Mouse (Mus musculus): ENCODE measurements at regions not wholly inside any gene's neighbourhood (a gene's known extent, or its start where the extent isn't known, plus 50 kb on each side); places are given as distances from the start of the nearest gene placed in this dataset.

- no peak for DNase-seq (ENCODE audit: low read depth)
- TF ChIP-seq POLR2A (IDR thresholded peaks at IDR 0.05; ENCODE audit: borderline replicate concordance, extremely low read depth, insufficient read depth, insufficient read length, poor library complexity, severe bottlenecking): no peak
- TF ChIP-seq CTCF (IDR thresholded peaks at IDR 0.05; ENCODE audit: borderline replicate concordance, extremely low read depth, insufficient read depth, insufficient read length): no peak
Measured at GRCm38 (mm10) chr4:153670216-153670615, 187.6 kb upstream of the Ajap1 start.

GRCm38 (mm10) chr4:153675431-153675830, 192.8 kb upstream of the Ajap1 start:
- no peak for DNase-seq (ENCODE audit: low read depth)
- TF ChIP-seq POLR2A (IDR thresholded peaks at IDR 0.05; ENCODE audit: borderline replicate concordance, extremely low read depth, insufficient read depth, insufficient read length, poor library complexity, severe bottlenecking): no peak
- no peak for TF ChIP-seq CTCF (IDR thresholded peaks at IDR 0.05; ENCODE audit: borderline replicate concordance, extremely low read depth, insufficient read depth, insufficient read length)

GRCm38 (mm10) chr4:153679151-153679550, 196.5 kb upstream of the Ajap1 start:
- DNase-seq (ENCODE audit: low read depth): peak; percentile 26

GRCm38 (mm10) chr4:153688441-153688840, 205.8 kb upstream of the Ajap1 start:
- no peak for DNase-seq (ENCODE audit: low read depth)
- no peak for TF ChIP-seq POLR2A (IDR thresholded peaks at IDR 0.05; ENCODE audit: borderline replicate concordance, extremely low read depth, insufficient read depth, insufficient read length, poor library complexity, severe bottlenecking)
- no peak for TF ChIP-seq CTCF (IDR thresholded peaks at IDR 0.05; ENCODE audit: borderline replicate concordance, extremely low read depth, insufficient read depth, insufficient read length)

More at GRCm38 (mm10) chr4:153679151-153679550, 196.5 kb upstream of the Ajap1 start:
- no peak for TF ChIP-seq POLR2A (IDR thresholded peaks at IDR 0.05; ENCODE audit: borderline replicate concordance, extremely low read depth, insufficient read depth, insufficient read length, poor library complexity, severe bottlenecking)
- TF ChIP-seq CTCF (IDR thresholded peaks at IDR 0.05; ENCODE audit: borderline replicate concordance, extremely low read depth, insufficient read depth, insufficient read length): no peak

GRCm38 (mm10) chr4:153693881-153694280, 211.3 kb upstream of the Ajap1 start:
- TF ChIP-seq POLR2A (IDR thresholded peaks at IDR 0.05; ENCODE audit: borderline replicate concordance, extremely low read depth, insufficient read depth, insufficient read length, poor library complexity, severe bottlenecking): no peak
- TF ChIP-seq CTCF (IDR thresholded peaks at IDR 0.05; ENCODE audit: borderline replicate concordance, extremely low read depth, insufficient read depth, insufficient read length): no peak
- DNase-seq (ENCODE audit: low read depth): no peak

- TF ChIP-seq POLR2A (IDR thresholded peaks at IDR 0.05; ENCODE audit: borderline replicate concordance, extremely low read depth, insufficient read depth, insufficient read length, poor library complexity, severe bottlenecking) (no peak), CTCF (IDR thresholded peaks at IDR 0.05; ENCODE audit: borderline replicate concordance, extremely low read depth, insufficient read depth, insufficient read length) (no peak)
- peak; percentile 82 for DNase-seq (ENCODE audit: low read depth)
Measured at GRCm38 (mm10) chr4:153696426-153697040, 213.9 kb upstream of the Ajap1 start.

GRCm38 (mm10) chr4:153707218-153707617, 224.6 kb upstream of the Ajap1 start:
- TF ChIP-seq POLR2A (IDR thresholded peaks at IDR 0.05; ENCODE audit: borderline replicate concordance, extremely low read depth, insufficient read depth, insufficient read length, poor library complexity, severe bottlenecking) (no peak), CTCF (IDR thresholded peaks at IDR 0.05; ENCODE audit: borderline replicate concordance, extremely low read depth, insufficient read depth, insufficient read length) (no peak)
- DNase-seq (ENCODE audit: low read depth): no peak

- peak; percentile 55 for DNase-seq (ENCODE audit: low read depth)
- no peak for TF ChIP-seq POLR2A (IDR thresholded peaks at IDR 0.05; ENCODE audit: borderline replicate concordance, extremely low read depth, insufficient read depth, insufficient read length, poor library complexity, severe bottlenecking)
- TF ChIP-seq CTCF (IDR thresholded peaks at IDR 0.05; ENCODE audit: borderline replicate concordance, extremely low read depth, insufficient read depth, insufficient read length): no peak
Measured at GRCm38 (mm10) chr4:153714995-153715645, 232.5 kb upstream of the Ajap1 start.

- TF ChIP-seq CTCF (IDR thresholded peaks at IDR 0.05; ENCODE audit: borderline replicate concordance, extremely low read depth, insufficient read depth, insufficient read length): no peak
- TF ChIP-seq POLR2A (IDR thresholded peaks at IDR 0.05; ENCODE audit: borderline replicate concordance, extremely low read depth, insufficient read depth, insufficient read length, poor library complexity, severe bottlenecking): no peak
- peak; percentile 76 for DNase-seq (ENCODE audit: low read depth)
Measured at GRCm38 (mm10) chr4:153717273-153717672, 234.7 kb upstream of the Ajap1 start.

- no peak for TF ChIP-seq POLR2A (IDR thresholded peaks at IDR 0.05; ENCODE audit: borderline replicate concordance, extremely low read depth, insufficient read depth, insufficient read length, poor library complexity, severe bottlenecking)
- TF ChIP-seq CTCF (IDR thresholded peaks at IDR 0.05; ENCODE audit: borderline replicate concordance, extremely low read depth, insufficient read depth, insufficient read length): no peak
- DNase-seq (ENCODE audit: low read depth): no peak
Measured at GRCm38 (mm10) chr4:153724045-153724444, 233.0 kb upstream of the A430005L14Rik start.

GRCm38 (mm10) chr4:153727273-153727672, 229.8 kb upstream of the A430005L14Rik start:
- TF ChIP-seq CTCF (IDR thresholded peaks at IDR 0.05; ENCODE audit: borderline replicate concordance, extremely low read depth, insufficient read depth, insufficient read length) (no peak), POLR2A (IDR thresholded peaks at IDR 0.05; ENCODE audit: borderline replicate concordance, extremely low read depth, insufficient read depth, insufficient read length, poor library complexity, severe bottlenecking) (no peak)
- DNase-seq (ENCODE audit: low read depth): peak; percentile 65

Data from brain, embryonic 14.5 days (tissue).